Mouse (Mus musculus): ENCODE measurements around the gene Enpp3. TPM values are rescaled to one million over a fixed set of nuclear protein-coding genes. Genes with fewer than 3 reads are reported as not detected.
A peak's percentile ranks its signal among the peaks of the same experiment; 100 is the strongest.

The Enpp3 gene
- polyA plus RNA-seq, 2 experiments: 2.2 to 3.2 TPM

- WGBS (ENCODE audit: insufficient replicate concordance): 55% methylated on average over 6 of the region's 6 CpGs
- ATAC-seq (ENCODE audit: insufficient read depth) (no peak), DNase-seq (ENCODE audit: low read depth in 3 of 3, low spot score in 3 of 3) (no peak)
- H3K4me2 ChIP-seq (ENCODE audit: low read depth): no peak overlapping the region
- no peak overlapping the region for H3K9ac ChIP-seq (replicated peaks)
- H3K9me3 ChIP-seq (ENCODE audit: control insufficient read depth, low read length): no peaks in the 10 kb centered on the region
- H3K4me1 ChIP-seq (replicated peaks; ENCODE audit: control insufficient read depth in 2 of 2, insufficient read depth in 2 of 2, low read length in 1 of 2): no peaks in the 10 kb centered on the region
- H3K27ac ChIP-seq: no peak overlapping the region
- no peak overlapping the region for H3K4me3 ChIP-seq (ENCODE audit: insufficient read depth in 1 of 2, low read depth in 2 of 2, low read length in 2 of 2)
- H3K36me3 ChIP-seq (replicated peaks; ENCODE audit: control insufficient read depth, insufficient read depth, low read depth): no peaks in the 10 kb centered on the region
- H3K27me3 ChIP-seq (ENCODE audit: control insufficient read depth, insufficient read depth, low read length): no peaks in the 10 kb centered on the region
- TF ChIP-seq CTCF (IDR thresholded peaks at IDR 0.05; ENCODE audit: low read depth) (peak; percentile 37; the same call in 1 of the 2 replicates), EP300 (IDR thresholded peaks at IDR 0.05; ENCODE audit: low read depth) (no peak)
Measured at GRCm38 (mm10) chr10:24864434-24864833, 21.8 kb upstream of the Enpp3 start.

GRCm38 (mm10) chr10:24863146-24863545 lies 20.5 kb upstream of the Enpp3 start:
- Histone ChIP-seq H3K36me3 (replicated peaks; ENCODE audit: control insufficient read depth, insufficient read depth, low read depth) (no peaks in the 10 kb centered on the region), H3K9me3 (ENCODE audit: control insufficient read depth, low read length) (no peaks in the 10 kb centered on the region), H3K4me2 (ENCODE audit: low read depth) (no peak overlapping the region), H3K9ac (replicated peaks) (no peak overlapping the region), H3K4me1 (replicated peaks; ENCODE audit: control insufficient read depth in 2 of 2, insufficient read depth in 2 of 2, low read length in 1 of 2) (no peaks in the 10 kb centered on the region), H3K27ac (no peak overlapping the region), H3K27me3 (ENCODE audit: control insufficient read depth, insufficient read depth, low read length) (no peaks in the 10 kb centered on the region), H3K4me3 (ENCODE audit: insufficient read depth in 1 of 2, low read depth in 2 of 2, low read length in 2 of 2) (no peak overlapping the region)
- ATAC-seq (ENCODE audit: insufficient read depth) (no peak), DNase-seq (ENCODE audit: low read depth in 3 of 3, low spot score in 3 of 3) (no peak)
- TF ChIP-seq CTCF (IDR thresholded peaks at IDR 0.05; ENCODE audit: low read depth) (no peak), EP300 (IDR thresholded peaks at IDR 0.05; ENCODE audit: low read depth) (no peak)
- 66% methylated on average over 2 of the region's 2 CpGs for WGBS (ENCODE audit: insufficient replicate concordance)

- Histone ChIP-seq H3K36me3 (replicated peaks; ENCODE audit: control insufficient read depth, insufficient read depth, low read depth) (no peaks in the 10 kb centered on the region), H3K4me3 (ENCODE audit: insufficient read depth in 1 of 2, low read depth in 2 of 2, low read length in 2 of 2) (no peak overlapping the region), H3K27ac (no peak overlapping the region), H3K4me1 (replicated peaks; ENCODE audit: control insufficient read depth in 2 of 2, insufficient read depth in 2 of 2, low read length in 1 of 2) (peaks cover 6 to 8% of the 10 kb centered on the region in 2 experiments; a peak in 3 of 4 replicates), H3K9me3 (ENCODE audit: control insufficient read depth, low read length) (no peaks in the 10 kb centered on the region), H3K9ac (replicated peaks) (no peak overlapping the region), H3K27me3 (ENCODE audit: control insufficient read depth, insufficient read depth, low read length) (no peaks in the 10 kb centered on the region; the same call in 1 of the 2 replicates), H3K4me2 (ENCODE audit: low read depth) (no peak overlapping the region)
- ATAC-seq (ENCODE audit: insufficient read depth) (no peak), DNase-seq (ENCODE audit: low read depth in 3 of 3, low spot score in 3 of 3) (no peak)
- WGBS (ENCODE audit: insufficient replicate concordance): 44% methylated on average over 2 of the region's 2 CpGs
- no peak for TF ChIP-seq EP300 (IDR thresholded peaks at IDR 0.05; ENCODE audit: low read depth)
Measured at GRCm38 (mm10) chr10:24841998-24842397, 625 bp downstream of the Enpp3 start.

- H3K4me1 ChIP-seq (replicated peaks; ENCODE audit: control insufficient read depth in 2 of 2, insufficient read depth in 2 of 2, low read length in 1 of 2): peaks cover 6 to 8% of the 10 kb centered on the region in 2 experiments; a peak in 3 of 4 replicates
- WGBS (ENCODE audit: insufficient replicate concordance): 71% methylated on average over 4 of the region's 4 CpGs
- peak in 1 of 3 experiments; percentile 29 for DNase-seq (ENCODE audit: low read depth in 3 of 3, low spot score in 3 of 3)
- peak; percentile 87 for ATAC-seq (ENCODE audit: insufficient read depth)
- no peak for TF ChIP-seq CTCF (IDR thresholded peaks at IDR 0.05; ENCODE audit: low read depth)
- peak; percentile 55 for TF ChIP-seq EP300 (IDR thresholded peaks at IDR 0.05; ENCODE audit: low read depth)
- no peak overlapping the region for H3K4me2 ChIP-seq (ENCODE audit: low read depth)
- H3K9me3 ChIP-seq (ENCODE audit: control insufficient read depth, low read length): no peaks in the 10 kb centered on the region
- H3K27ac ChIP-seq: no peak overlapping the region
- no peaks in the 10 kb centered on the region for H3K36me3 ChIP-seq (replicated peaks; ENCODE audit: control insufficient read depth, insufficient read depth, low read depth)
- H3K4me3 ChIP-seq (ENCODE audit: insufficient read depth in 1 of 2, low read depth in 2 of 2, low read length in 2 of 2): no peak overlapping the region
- H3K27me3 ChIP-seq (ENCODE audit: control insufficient read depth, insufficient read depth, low read length): no peaks in the 10 kb centered on the region; the same call in 1 of the 2 replicates
- no peak overlapping the region for H3K9ac ChIP-seq (replicated peaks)
Measured at GRCm38 (mm10) chr10:24840795-24841194, 1.8 kb downstream of the Enpp3 start.

- no peak overlapping the region for H3K9ac ChIP-seq (replicated peaks)
- H3K4me3 ChIP-seq (ENCODE audit: insufficient read depth in 1 of 2, low read depth in 2 of 2, low read length in 2 of 2): no peak overlapping the region
- TF ChIP-seq CTCF (IDR thresholded peaks at IDR 0.05; ENCODE audit: low read depth): no peak
- TF ChIP-seq EP300 (IDR thresholded peaks at IDR 0.05; ENCODE audit: low read depth): no peak
- no peaks in the 10 kb centered on the region for H3K9me3 ChIP-seq (ENCODE audit: control insufficient read depth, low read length)
- H3K27ac ChIP-seq: no peak overlapping the region
- H3K4me1 ChIP-seq (replicated peaks; ENCODE audit: control insufficient read depth in 2 of 2, insufficient read depth in 2 of 2, low read length in 1 of 2): peaks cover 6% of the 10 kb centered on the region in 2 experiments; a peak in 3 of 4 replicates
- H3K4me2 ChIP-seq (ENCODE audit: low read depth): peak overlapping the region; percentile 33
- no peaks in the 10 kb centered on the region for H3K36me3 ChIP-seq (replicated peaks; ENCODE audit: control insufficient read depth, insufficient read depth, low read depth)
- H3K27me3 ChIP-seq (ENCODE audit: control insufficient read depth, insufficient read depth, low read length): no peaks in the 10 kb centered on the region
- WGBS (ENCODE audit: insufficient replicate concordance): 64% methylated on average over 4 of the region's 4 CpGs
- no peak for DNase-seq (ENCODE audit: low read depth in 3 of 3, low spot score in 3 of 3)
- ATAC-seq (ENCODE audit: insufficient read depth): no peak
Measured at GRCm38 (mm10) chr10:24836366-24837038, 6.1 kb downstream of the Enpp3 start.
